Mouse (Mus musculus) common myeloid progenitor, adult 5-6 weeks (primary cell): ENCODE measurements around the gene Prdm10. TPM values are rescaled to one million over a fixed set of nuclear protein-coding genes. Genes with fewer than 3 reads are reported as not detected.
A peak's percentile ranks its signal among the peaks of the same experiment; 100 is the strongest.

Source experiments
- ATAC-seq: replicated peaks from 2 replicates; pipeline ENCODE4 v1.8.0; 2016; ENCODE audit warnings: low read depth, mild to moderate bottlenecking, moderate TSS enrichment, inconsistent platforms; ENCODE audit not compliant: poor library complexity, severe bottlenecking
- total RNA-seq: library from RNA; stranded (forward); fragments of 200-1000, 187-1606 nt; gene quantifications from 2 replicates; pipeline ENCODE4 v1.2.3, GENCODE M21; 2017

The Prdm10 gene
- total RNA-seq = 9.4 and 11.4 TPM in 2 replicates

- ATAC-seq = peak; percentile 79
These were observed at the start of gene Prdm10 for GRCm38 (mm10) chr9:31280366-31281010. Gene Prdm10, plus strand, starts transcription at chr9:31280538.

- ATAC-seq = no peak
These were observed 45.3 kb upstream of the Prdm10 start for GRCm38 (mm10) chr9:31235030-31235429.

- no peak for ATAC-seq
These were observed 44.8 kb upstream of the Prdm10 start for GRCm38 (mm10) chr9:31235489-31235888.

GRCm38 (mm10) chr9:31236079-31236478 is 44.3 kb upstream of the Prdm10 start:
- no peak for ATAC-seq

GRCm38 (mm10) chr9:31238526-31238925 is 41.8 kb upstream of the Prdm10 start:
- no peak for ATAC-seq

- no peak for ATAC-seq
These were observed 40.8 kb upstream of the Prdm10 start for GRCm38 (mm10) chr9:31239551-31239950.

GRCm38 (mm10) chr9:31240522-31241207 is 39.7 kb upstream of the Prdm10 start:
- ATAC-seq = no peak

GRCm38 (mm10) chr9:31241208-31241699 is 39.1 kb upstream of the Prdm10 start:
- no peak for ATAC-seq

- peak; percentile 91 for ATAC-seq
These were observed 36.9 kb upstream of the Prdm10 start for GRCm38 (mm10) chr9:31243306-31243938.

- ATAC-seq = no peak
These were observed 36.4 kb upstream of the Prdm10 start for GRCm38 (mm10) chr9:31243939-31244333.

GRCm38 (mm10) chr9:31245006-31245405 is 35.3 kb upstream of the Prdm10 start:
- no peak for ATAC-seq

- ATAC-seq = no peak
These were observed 33.9 kb upstream of the Prdm10 start for GRCm38 (mm10) chr9:31246421-31246820.

- ATAC-seq = peak; percentile 31; the same call in 1 of the 2 replicates
These were observed 32.7 kb upstream of the Prdm10 start for GRCm38 (mm10) chr9:31247447-31248220.

- peak; percentile 60 for ATAC-seq
These were observed 28.0 kb upstream of the Prdm10 start for GRCm38 (mm10) chr9:31252182-31252799.

- peak; percentile 45 for ATAC-seq
These were observed 27.0 kb upstream of the Prdm10 start for GRCm38 (mm10) chr9:31253311-31253734.

- no peak for ATAC-seq
These were observed 26.3 kb upstream of the Prdm10 start for GRCm38 (mm10) chr9:31253866-31254696.

GRCm38 (mm10) chr9:31254697-31255004 is 25.7 kb upstream of the Prdm10 start:
- peak; percentile 82 for ATAC-seq

- no peak for ATAC-seq
These were observed 24.4 kb upstream of the Prdm10 start for GRCm38 (mm10) chr9:31255953-31256352.

GRCm38 (mm10) chr9:31258237-31258636 is 22.1 kb upstream of the Prdm10 start:
- ATAC-seq = no peak
